Mouse (Mus musculus): ENCODE results near the gene Tesmin.

- TF ChIP-seq CTCF (IDR thresholded peaks at IDR 0.05; ENCODE audit: low read depth) (no peak), EP300 (IDR thresholded peaks at IDR 0.05; ENCODE audit: low read depth) (no peak)
Measured at GRCm38 (mm10) chr19:3359841-3360588, 28.6 kb upstream of the Tesmin start.
